Mouse (Mus musculus) liver, embryonic 14.5 days (tissue): ENCODE data around the gene Zfp326.

ENCODE experiments used
- CTCF ChIP-seq: IDR thresholded peaks from 2 replicates; pipeline ENCODE4 v1.5.1; 2016; ENCODE audit warnings: antibody characterized with exemption, low read depth, control low read depth
- EP300 ChIP-seq: IDR thresholded peaks from 2 replicates; pipeline ENCODE4 v1.6.1; 2016; ENCODE audit warnings: antibody characterized with exemption, low read depth

DNA sequence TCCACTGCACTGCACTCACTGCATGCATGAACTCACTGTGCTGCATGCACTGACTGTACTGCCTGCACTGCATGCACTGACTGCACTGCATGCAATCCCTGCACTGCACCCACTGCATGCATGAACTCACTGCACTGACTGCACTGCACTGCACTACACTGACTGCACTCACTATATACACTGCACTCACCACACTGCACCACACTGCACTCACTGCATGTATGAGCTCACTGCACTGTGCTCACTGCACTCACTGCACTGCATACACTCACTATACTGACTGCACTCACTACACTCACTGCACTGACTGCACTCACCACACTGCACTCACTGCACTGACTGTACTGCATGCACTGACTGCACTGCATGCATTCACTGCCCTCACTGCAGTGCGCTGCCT is 56.0 kb downstream of the Zfp326 start:
- no peak for TF ChIP-seq CTCF
- TF ChIP-seq EP300, result no peak
